8 mouse cellular contexts compared by ENCODE assay signal in genomic region chr9:78482386-78482785, GRCm38 (mm10). TPM values are rescaled to one million over a fixed set of nuclear protein-coding genes. Genes with fewer than 3 reads are reported as not detected.
DNase-seq lines count a peak whose midpoint lies in the region; ATAC-seq and TF ChIP-seq lines count a peak whose summit lies in the region.

No protein-coding gene starts in this region.

- H3K27me3 ChIP-seq in forebrain, embryonic 10.5 days (ENCODE audit: poor library complexity, severe bottlenecking), result no peaks in the 10 kb centered on the region
- no peaks in the 10 kb centered on the region for H3K27me3 ChIP-seq in limb, embryonic 14.5 days (ENCODE audit: control insufficient read depth, insufficient read depth, low read length)
- H3K27me3 ChIP-seq in neural tube, embryonic 15.5 days (replicated peaks), result no peaks in the 10 kb centered on the region

- no peak for TF ChIP-seq CTCF in layer of hippocampus, adult 2 months (conservative IDR thresholded peaks at IDR 0.05)

- H3K27ac ChIP-seq in layer of hippocampus, adult 2 months, result peak overlapping the region; percentile 99
- H3K27ac ChIP-seq in forebrain, embryonic 10.5 days, result peak overlapping the region; percentile 99
- peak overlapping the region; percentile 97 for H3K27ac ChIP-seq in limb, embryonic 14.5 days (replicated peaks; ENCODE audit: low read depth, low read length)
- peak overlapping the region; percentile 99 for H3K27ac ChIP-seq in neural tube, embryonic 15.5 days (replicated peaks)

- 9% methylated on average over 3 of the region's 3 CpGs for WGBS in forebrain, embryonic 10.5 days
- WGBS in limb, embryonic 14.5 days, result 3% methylated on average over 3 of the region's 3 CpGs
- 10% methylated on average over 3 of the region's 3 CpGs for WGBS in neural tube, embryonic 15.5 days

- DNase-seq in layer of hippocampus, adult 2 months (ENCODE audit: low spot score in 2 of 2), result no peak
- no peak for DNase-seq in layer of hippocampus, adult 9-10 months (ENCODE audit: low spot score)
- no peak for DNase-seq in forebrain, embryonic 10.5 days (ENCODE audit: extremely low spot score, low spot score)
- DNase-seq in limb, embryonic 14.5 days (ENCODE audit: low spot score), result no peak
- no peak for DNase-seq in B cell, adult 2 months
- no peak for DNase-seq in cerebellum, adult 8-10 months
- no peak for DNase-seq in urinary bladder, postnatal 14 days (ENCODE audit: low spot score)

- H3K36me3 ChIP-seq in forebrain, embryonic 10.5 days (replicated peaks), result peaks cover 35% of the 10 kb centered on the region
- peaks cover 32% of the 10 kb centered on the region for H3K36me3 ChIP-seq in limb, embryonic 14.5 days (ENCODE audit: control insufficient read depth, insufficient read depth, low read length)
- H3K36me3 ChIP-seq in neural tube, embryonic 15.5 days, result peaks cover 12% of the 10 kb centered on the region

- no peaks in the 10 kb centered on the region for H3K9me3 ChIP-seq in forebrain, embryonic 10.5 days
- no peaks in the 10 kb centered on the region for H3K9me3 ChIP-seq in limb, embryonic 14.5 days (ENCODE audit: control insufficient read depth, low read length)
- no peaks in the 10 kb centered on the region for H3K9me3 ChIP-seq in neural tube, embryonic 15.5 days (replicated peaks)

- H3K9ac ChIP-seq in limb, embryonic 14.5 days (ENCODE audit: low read depth, low read length, severe bottlenecking), result peak overlapping the region; percentile 61
- H3K9ac ChIP-seq in neural tube, embryonic 15.5 days (replicated peaks), result peak overlapping the region; percentile 82

- no peak for TF ChIP-seq POLR2A in limb, embryonic 14.5 days (IDR thresholded peaks at IDR 0.05; ENCODE audit: borderline replicate concordance, extremely low read depth, insufficient read depth, insufficient read length)

- no peak for ATAC-seq in limb, embryonic 14.5 days (ENCODE audit: low FRiP score, low read depth)
- ATAC-seq in neural tube, embryonic 15.5 days (ENCODE audit: low FRiP score), result 0 out of 2 replicates have a peak, but pooled peaks have one; percentile 8

- H3K4me3 ChIP-seq in layer of hippocampus, adult 2 months, result peak overlapping the region; percentile 51
- peak overlapping the region; percentile 99 for H3K4me3 ChIP-seq in forebrain, embryonic 10.5 days
- peak overlapping the region; percentile 100 for H3K4me3 ChIP-seq in limb, embryonic 14.5 days (replicated peaks; ENCODE audit: low read length)
- peak overlapping the region; percentile 66 for H3K4me3 ChIP-seq in neural tube, embryonic 15.5 days (replicated peaks)

- H3K4me1 ChIP-seq in forebrain, embryonic 10.5 days, result peaks cover 39% of the 10 kb centered on the region
- H3K4me1 ChIP-seq in limb, embryonic 14.5 days (ENCODE audit: control insufficient read depth, insufficient read depth, low read length), result peaks cover 9% of the 10 kb centered on the region; the same call in 1 of the 2 replicates
- peaks cover 33% of the 10 kb centered on the region for H3K4me1 ChIP-seq in neural tube, embryonic 15.5 days

- peak overlapping the region; percentile 60 for H3K4me2 ChIP-seq in limb, embryonic 14.5 days (replicated peaks; ENCODE audit: low read depth, low read length, severe bottlenecking)
- H3K4me2 ChIP-seq in neural tube, embryonic 15.5 days, result peak overlapping the region; percentile 65

RNA-seq across cellular contexts. Expression of gene Eef1a1, which starts 6.6 kb away (rescaled TPM):
- total RNA-seq in layer of hippocampus, adult 2 months (2021), result 1,000 to 10,000 TPM; 3,119 to 3,317 TPM
- polyA plus RNA-seq in forebrain, embryonic 10.5 days (2016; fragmentation: Nextera tagmentation; extraction: Ambion mirVana), result 3,994 and 4,016 TPM in 2 replicates
- 7,521 and 9,083 TPM in 2 replicates for polyA plus RNA-seq in limb, embryonic 14.5 days (2012; rRNA removed)
- 6,070 and 6,314 TPM in 2 replicates for polyA plus RNA-seq in limb, embryonic 14.5 days (2014; fragmentation: Nextera tagmentation; extraction: Ambion mirVana)
- polyA plus RNA-seq in neural tube, embryonic 15.5 days (2015; fragmentation: Nextera tagmentation; extraction: Ambion mirVana), result 2,707 and 3,339 TPM in 2 replicates

RNA-seq across cellular contexts. Expression of gene Gm17324, which starts 33.8 kb away (rescaled TPM):
- 1 to 10 TPM; 1.3 to 1.5 TPM for total RNA-seq in layer of hippocampus, adult 2 months (2021)
- polyA plus RNA-seq in forebrain, embryonic 10.5 days (2016; fragmentation: Nextera tagmentation; extraction: Ambion mirVana), result 0.58 and 0.88 TPM in 2 replicates
- polyA plus RNA-seq in limb, embryonic 14.5 days (2012; rRNA removed), result 0.15 and 0.18 TPM in 2 replicates
- 0.39 and 0.83 TPM in 2 replicates for polyA plus RNA-seq in limb, embryonic 14.5 days (2014; fragmentation: Nextera tagmentation; extraction: Ambion mirVana)
- polyA plus RNA-seq in neural tube, embryonic 15.5 days (2015; fragmentation: Nextera tagmentation; extraction: Ambion mirVana), result 2.6 and 3.0 TPM in 2 replicates

RNA-seq across cellular contexts. Expression of gene Mto1, which starts 34.4 kb away (rescaled TPM):
- total RNA-seq in layer of hippocampus, adult 2 months (2021), result 10 to 100 TPM; 25.1 to 25.8 TPM
- 23.5 and 26.1 TPM in 2 replicates for polyA plus RNA-seq in forebrain, embryonic 10.5 days (2016; fragmentation: Nextera tagmentation; extraction: Ambion mirVana)
- polyA plus RNA-seq in limb, embryonic 14.5 days (2012; rRNA removed), result 19.2 and 20.3 TPM in 2 replicates
- polyA plus RNA-seq in limb, embryonic 14.5 days (2014; fragmentation: Nextera tagmentation; extraction: Ambion mirVana), result 22.7 and 23.3 TPM in 2 replicates
- polyA plus RNA-seq in neural tube, embryonic 15.5 days (2015; fragmentation: Nextera tagmentation; extraction: Ambion mirVana), result 30.0 and 30.1 TPM in 2 replicates

RNA-seq across cellular contexts. Expression of gene Cgas, which starts 39.3 kb away (rescaled TPM):
- under 1 TPM; 0.79 to 0.92 TPM for total RNA-seq in layer of hippocampus, adult 2 months (2021)
- 0.27 and 0.32 TPM in 2 replicates for polyA plus RNA-seq in forebrain, embryonic 10.5 days (2016; fragmentation: Nextera tagmentation; extraction: Ambion mirVana)
- 3.9 and 4.3 TPM in 2 replicates for polyA plus RNA-seq in limb, embryonic 14.5 days (2012; rRNA removed)
- 2.4 and 2.8 TPM in 2 replicates for polyA plus RNA-seq in limb, embryonic 14.5 days (2014; fragmentation: Nextera tagmentation; extraction: Ambion mirVana)
- 0.86 and 1.4 TPM in 2 replicates for polyA plus RNA-seq in neural tube, embryonic 15.5 days (2015; fragmentation: Nextera tagmentation; extraction: Ambion mirVana)
